9 mouse cellular contexts compared by ENCODE assay signal in the genomic region with DNA sequence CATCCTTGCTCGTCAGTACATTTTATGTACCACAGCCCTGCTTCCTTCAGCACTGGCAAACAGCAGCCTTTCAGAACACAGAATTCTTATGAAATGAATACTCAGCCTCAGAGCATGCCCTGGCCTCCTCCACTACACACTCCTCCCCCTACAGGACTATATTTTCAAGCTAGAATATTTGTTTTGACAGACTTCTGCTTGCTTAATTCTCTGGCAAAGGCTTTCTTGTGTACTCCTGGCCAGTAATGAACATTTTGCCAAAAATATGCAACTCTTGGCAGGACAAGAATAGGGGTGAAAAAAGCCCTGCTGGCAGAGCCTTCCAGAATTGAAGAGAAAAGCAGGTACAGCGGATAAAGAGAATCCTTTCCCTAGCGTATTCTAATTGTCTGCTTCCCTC.
DNase-seq lines count a peak whose midpoint lies in the region; ATAC-seq lines count a peak whose summit lies in the region.
"Had no signal": no experiment of that assay in that cellular context is flagged by ENCODE, and none has a peak within 500 bp of the region (broad histone marks: within the 10 kb centered on the region; RNA-seq: fewer than 3 reads in every experiment).

No protein-coding gene starts in this region.

- no peak overlapping the region for H3K9ac ChIP-seq in hindbrain, embryonic 11.5 days (ENCODE audit: low read depth, low read length)
- no peak overlapping the region for H3K9ac ChIP-seq in kidney, embryonic 15.5 days

- no peaks in the 10 kb centered on the region for H3K27me3 ChIP-seq in hindbrain, embryonic 10.5 days (ENCODE audit: insufficient read depth, poor library complexity, severe bottlenecking)
- H3K27me3 ChIP-seq in hindbrain, embryonic 11.5 days (ENCODE audit: control insufficient read depth, insufficient read depth, low read length), result no peaks in the 10 kb centered on the region
- no peaks in the 10 kb centered on the region for H3K27me3 ChIP-seq in kidney, embryonic 15.5 days

- H3K4me1 ChIP-seq in hindbrain, embryonic 10.5 days (replicated peaks), result peaks cover 53% of the 10 kb centered on the region
- no peaks in the 10 kb centered on the region for H3K4me1 ChIP-seq in hindbrain, embryonic 11.5 days (replicated peaks; ENCODE audit: control insufficient read depth, insufficient read depth, low read length)
- H3K4me1 ChIP-seq in kidney, embryonic 15.5 days, result peaks cover 77% of the 10 kb centered on the region

- H3K4me2 ChIP-seq in hindbrain, embryonic 11.5 days (replicated peaks; ENCODE audit: low read depth, low read length), result no peak overlapping the region
- H3K4me2 ChIP-seq in kidney, embryonic 15.5 days, result no peak overlapping the region

- ATAC-seq in hindbrain, embryonic 11.5 days (ENCODE audit: low FRiP score), result no peak
- ATAC-seq in kidney, embryonic 15.5 days (replicated peaks; ENCODE audit: low FRiP score), result no peak

- no peak for DNase-seq in hindbrain, embryonic 10.5 days (ENCODE audit: low spot score)
- DNase-seq in hindbrain, embryonic 11.5 days (ENCODE audit: low spot score), result no peak
- peak; percentile 18 to 45 for DNase-seq in adrenal gland, postnatal 36 days
- peak; percentile 72 for DNase-seq in fibroblast of lung, adult 2 months (ENCODE audit: low read depth)
- no peak for DNase-seq in thymus, postnatal 14 days
- DNase-seq in layer of hippocampus, adult 18-20 months (ENCODE audit: low spot score in 2 of 2), result no peak
- DNase-seq in left cerebral cortex, adult 9 months (ENCODE audit: low spot score in 2 of 2), result no peak

- H3K4me3 ChIP-seq in hindbrain, embryonic 10.5 days, result no peak overlapping the region
- no peak overlapping the region for H3K4me3 ChIP-seq in hindbrain, embryonic 11.5 days (ENCODE audit: low read depth, low read length)
- H3K4me3 ChIP-seq in kidney, embryonic 15.5 days (replicated peaks), result no peak overlapping the region

- peak overlapping the region; percentile 53; the same call in 1 of the 2 replicates for H3K27ac ChIP-seq in hindbrain, embryonic 10.5 days
- H3K27ac ChIP-seq in hindbrain, embryonic 11.5 days (ENCODE audit: low read depth, low read length), result no peak overlapping the region
- H3K27ac ChIP-seq in kidney, embryonic 15.5 days, result peak overlapping the region; percentile 85

- 78% methylated on average over 3 of the region's 3 CpGs for WGBS in hindbrain, embryonic 10.5 days
- WGBS in hindbrain, embryonic 11.5 days, result 77% methylated on average over 3 of the region's 3 CpGs
- WGBS in kidney, embryonic 15.5 days, result 49% methylated on average over 3 of the region's 3 CpGs

- H3K36me3 ChIP-seq in hindbrain, embryonic 10.5 days, result peaks cover 12% of the 10 kb centered on the region
- no peaks in the 10 kb centered on the region for H3K36me3 ChIP-seq in hindbrain, embryonic 11.5 days (ENCODE audit: control insufficient read depth, insufficient read depth, low read length)
- peaks cover 3% of the 10 kb centered on the region; the same call in 1 of the 2 replicates for H3K36me3 ChIP-seq in kidney, embryonic 15.5 days

- H3K9me3 ChIP-seq in hindbrain, embryonic 10.5 days, result no peaks in the 10 kb centered on the region
- H3K9me3 ChIP-seq in hindbrain, embryonic 11.5 days (ENCODE audit: control insufficient read depth, low read length), result no peaks in the 10 kb centered on the region
- no peaks in the 10 kb centered on the region for H3K9me3 ChIP-seq in kidney, embryonic 15.5 days (replicated peaks)
- H3K9me3 ChIP-seq: G1E had no signal

Comparison
In these comparisons a context has a peak if more than half of its experiments do, and no peak if none do; other contexts are left out.
1. DNase-seq: peak in adrenal gland, postnatal 36 days (2 of 2) and fibroblast of lung, adult 2 months (single experiment); none in hindbrain, embryonic 10.5 days (single experiment), hindbrain, embryonic 11.5 days (single experiment), thymus, postnatal 14 days (single experiment), layer of hippocampus, adult 18-20 months (0 of 2) and left cerebral cortex, adult 9 months (0 of 2).